Mouse (Mus musculus): ENCODE measurements around the gene Mlec.
"Not testable (repeated sequence)": the region's sequence is repeated elsewhere in the genome, so short reads cannot be mapped to it uniquely, and the experiment has no call there.

Gene Mlec

GRCm38 (mm10) chr5:115125211-115125871 is 32.6 kb downstream of the Mlec start:
- peak; percentile 70 for DNase-seq (ENCODE audit: low spot score)

- DNase-seq (ENCODE audit: low spot score) = no peak
These were observed 33.3 kb downstream of the Mlec start for GRCm38 (mm10) chr5:115124690-115125089.

- peak; percentile 71 for DNase-seq (ENCODE audit: low spot score)
These were observed 37.0 kb downstream of the Mlec start for GRCm38 (mm10) chr5:115120978-115121377.

- DNase-seq (ENCODE audit: low spot score) = peak; percentile 65
These were observed 38.9 kb downstream of the Mlec start, which contains the start of gene Acads for GRCm38 (mm10) chr5:115118961-115119570. Gene Acads (minus strand): TSS chr5:115119346.

- no peak for DNase-seq (ENCODE audit: low spot score)
These were observed 40.5 kb downstream of the Mlec start for GRCm38 (mm10) chr5:115117467-115117866.

GRCm38 (mm10) chr5:115116426-115116825 is 41.6 kb downstream of the Mlec start:
- no peak for DNase-seq (ENCODE audit: low spot score)

- no peak for DNase-seq (ENCODE audit: low spot score)
These were observed 43.5 kb downstream of the Mlec start for GRCm38 (mm10) chr5:115114501-115114900.

- no peak for DNase-seq (ENCODE audit: low spot score)
These were observed 44.7 kb downstream of the Mlec start for GRCm38 (mm10) chr5:115113244-115113643.

- DNase-seq (ENCODE audit: low spot score) = no peak
These were observed 46.8 kb downstream of the Mlec start for GRCm38 (mm10) chr5:115111156-115111555.

- not testable (repeated sequence) for DNase-seq (ENCODE audit: low spot score)
These were observed 54.7 kb downstream of the Mlec start for GRCm38 (mm10) chr5:115103253-115103652.

GRCm38 (mm10) chr5:115102231-115102630 is 55.7 kb downstream of the Mlec start:
- DNase-seq (ENCODE audit: low spot score) = no peak

- no peak for DNase-seq (ENCODE audit: low spot score)
These were observed 57.5 kb downstream of the Mlec start for GRCm38 (mm10) chr5:115100473-115100872.

GRCm38 (mm10) chr5:115099991-115100390 is 58.0 kb downstream of the Mlec start:
- DNase-seq (ENCODE audit: low spot score) = no peak

- no peak for DNase-seq (ENCODE audit: low spot score)
These were observed 58.4 kb downstream of the Mlec start for GRCm38 (mm10) chr5:115099530-115099929.

- no peak for DNase-seq (ENCODE audit: low spot score)
These were observed 59.8 kb downstream of the Mlec start, which contains the start of gene Gm10401 for GRCm38 (mm10) chr5:115098195-115098594. Gene Gm10401 (minus strand): TSS chr5:115098295.

All from MN1 (cell line).